Mouse (Mus musculus): ENCODE data around the gene Ltn1.

Ltn1 gene

GRCm38 (mm10) chr16:87432033-87432814 lies at the start of gene Ltn1:
Gene Ltn1, minus strand, starts transcription at chr16:87432612.
- DNase-seq: peak; percentile 99

DNA sequence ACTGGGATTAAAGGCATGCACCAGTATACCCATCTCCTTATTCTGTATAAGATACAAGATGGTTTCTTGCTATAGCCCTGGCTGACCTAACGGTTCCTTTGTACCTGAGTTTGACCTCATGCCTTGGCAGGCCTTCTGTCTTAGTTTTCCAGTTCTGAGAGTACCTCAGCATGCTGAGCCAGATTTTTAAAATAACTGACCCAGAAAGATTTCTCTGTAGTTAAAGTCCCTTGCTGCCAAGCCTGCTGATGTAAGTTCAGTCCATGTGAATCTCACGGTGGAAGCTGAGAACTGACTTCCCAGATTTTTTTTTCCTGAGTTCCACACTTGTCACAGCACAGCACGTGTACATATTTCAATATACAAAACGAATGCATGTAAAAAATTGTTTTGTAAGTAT lies 38.2 kb upstream of the Ltn1 start:
- no peak for DNase-seq

DNA sequence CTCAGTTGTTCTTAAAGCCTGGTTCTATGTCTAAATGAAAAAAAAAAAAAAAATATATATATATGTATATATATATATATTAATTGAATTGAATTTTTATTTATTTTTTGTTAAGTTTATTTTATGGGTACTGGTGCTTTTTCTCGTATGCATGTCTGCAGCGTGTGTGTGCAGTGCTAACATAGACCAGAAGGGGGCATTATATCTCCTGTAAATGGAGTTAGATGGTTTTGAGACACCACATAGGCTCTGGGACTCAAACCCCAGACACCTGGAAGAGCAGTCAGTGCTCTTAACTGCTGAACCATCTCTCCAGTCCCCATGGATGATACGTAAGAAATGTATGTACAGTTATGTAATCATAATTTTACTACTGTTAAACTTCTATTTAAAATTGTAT lies 26.3 kb upstream of the Ltn1 start:
- no peak for DNase-seq

DNA sequence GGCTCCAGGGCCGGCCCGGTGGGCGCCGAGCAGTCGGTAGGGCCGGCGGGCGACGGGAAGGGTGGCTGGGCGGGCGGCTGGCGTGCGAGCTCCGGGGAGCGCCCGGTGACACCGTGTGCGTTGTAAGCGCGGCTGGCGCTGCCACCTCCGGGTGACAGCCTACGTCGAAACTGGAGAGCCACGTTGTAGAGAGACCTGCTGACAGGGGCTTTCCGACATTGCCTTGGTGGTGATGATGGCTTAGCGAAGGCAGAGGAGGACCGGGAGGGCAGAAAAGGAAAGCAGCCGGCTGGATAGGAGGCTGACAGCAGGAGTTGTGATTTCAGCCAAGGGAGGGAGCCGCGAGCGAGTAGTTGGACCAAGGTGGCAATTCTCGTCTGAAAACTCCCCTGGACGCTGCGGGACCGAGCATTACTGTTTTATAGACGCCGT lies 22.8 kb upstream of the Ltn1 start:
- no peak for DNase-seq

- peak; percentile 95 for DNase-seq
Observed at GRCm38 (mm10) chr16:87454419-87455179, 22.2 kb upstream of the Ltn1 start, which contains the start of gene Usp16. Gene Usp16, plus strand, starts transcription at chr16:87454703.

- DNase-seq: no peak
Observed at GRCm38 (mm10) chr16:87453226-87453625, 20.8 kb upstream of the Ltn1 start.

- no peak for DNase-seq
Observed at GRCm38 (mm10) chr16:87445528-87445927, 13.1 kb upstream of the Ltn1 start.

DNA sequence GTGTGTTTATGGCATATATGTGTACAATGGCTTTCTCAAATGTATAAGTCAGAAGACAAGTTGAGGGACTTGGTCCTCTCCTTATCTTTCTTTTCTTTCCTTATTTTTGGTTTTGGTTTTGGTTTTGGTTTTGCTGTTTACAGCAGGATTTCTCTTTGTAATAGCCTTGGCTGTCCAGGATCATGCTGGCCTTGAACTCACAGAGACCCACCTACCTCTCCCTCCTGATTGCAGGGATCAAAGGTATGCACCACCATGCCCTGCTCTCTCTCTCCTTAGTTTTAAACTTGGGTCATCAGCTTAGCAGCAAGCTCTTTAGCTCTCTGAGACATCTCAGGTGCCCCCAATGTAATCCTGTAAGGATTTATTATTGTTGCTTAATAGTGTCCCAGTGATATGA lies 12.7 kb upstream of the Ltn1 start:
- no peak for DNase-seq

DNA sequence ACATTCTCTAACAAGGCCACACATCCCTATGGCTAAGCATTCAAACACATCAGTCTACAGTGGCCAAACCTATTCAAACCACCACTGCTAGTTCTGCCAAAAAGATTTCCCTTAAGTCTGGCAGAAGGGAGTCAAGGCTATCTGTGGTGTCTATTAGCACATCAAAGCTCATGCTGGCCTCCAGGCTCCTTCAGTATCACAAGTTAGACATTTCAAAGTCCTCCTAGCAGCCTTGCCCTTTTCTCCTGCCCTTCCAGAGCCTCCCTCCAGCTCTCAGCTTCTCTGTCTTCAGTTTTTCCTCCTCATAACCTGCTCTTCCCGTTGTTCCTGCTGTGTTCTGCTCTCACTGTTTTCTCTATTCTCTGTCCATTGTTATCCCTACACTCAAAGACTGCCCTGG lies 11.7 kb upstream of the Ltn1 start:
- no peak for DNase-seq

DNA sequence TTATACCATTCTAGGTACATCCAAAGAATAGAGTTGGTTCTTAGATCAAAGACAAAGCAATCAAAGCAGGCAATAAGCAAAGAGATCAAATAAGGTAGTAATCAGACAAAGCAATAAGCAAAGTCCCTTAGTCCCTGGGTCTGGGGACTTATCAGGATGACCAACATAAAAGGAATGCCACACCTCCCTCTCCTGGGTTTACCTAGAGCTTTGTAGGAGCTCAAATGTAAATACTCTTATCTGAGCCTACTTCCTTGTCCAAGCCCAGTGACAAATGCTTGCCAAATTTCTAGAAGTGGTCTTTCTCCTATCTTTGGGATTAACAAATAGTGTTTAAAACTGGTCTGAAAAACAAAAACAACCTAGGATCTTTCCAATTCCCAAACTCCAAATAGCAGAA lies 10.8 kb upstream of the Ltn1 start:
- DNase-seq: no peak

DNA sequence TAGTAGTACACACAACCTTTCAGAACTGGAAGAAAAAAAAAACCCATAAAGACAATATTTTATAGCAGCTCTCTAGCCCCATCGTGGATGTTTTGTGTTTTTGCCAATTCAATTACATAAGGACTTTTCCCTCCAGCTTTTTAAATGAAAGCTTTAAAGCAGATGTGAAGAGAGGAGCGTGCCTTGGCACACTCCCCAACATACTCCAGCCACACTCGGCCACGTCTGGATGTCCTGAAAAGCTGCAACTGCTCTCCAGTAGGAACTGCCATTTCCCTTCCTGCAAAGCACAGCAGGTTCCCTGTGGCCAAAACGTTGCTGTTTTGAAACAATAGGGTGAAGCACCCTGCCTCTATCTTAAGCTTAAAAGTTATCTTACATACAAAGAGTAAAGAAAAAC lies 9.9 kb upstream of the Ltn1 start:
- peak; percentile 40 for DNase-seq

DNA sequence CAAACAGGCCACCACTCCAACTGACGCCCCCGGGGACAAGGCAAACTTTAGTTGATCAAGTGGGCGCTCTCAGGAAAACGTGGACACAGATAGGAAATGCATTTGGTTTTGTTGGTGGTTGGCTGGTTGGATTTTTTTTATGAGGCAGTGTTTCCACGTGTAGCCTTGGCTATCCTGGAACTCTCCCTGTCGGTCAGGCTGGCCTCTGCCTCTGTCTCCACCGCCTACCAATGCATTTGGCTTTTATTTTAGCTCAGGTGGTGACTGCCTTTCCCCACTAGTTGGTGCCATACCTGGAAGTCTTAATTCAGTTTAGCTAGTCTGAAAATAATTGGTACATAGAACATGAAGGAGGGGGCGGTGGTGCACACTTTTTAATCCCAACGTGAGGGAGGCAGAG lies 8.7 kb upstream of the Ltn1 start:
- peak; percentile 26 for DNase-seq

DNA sequence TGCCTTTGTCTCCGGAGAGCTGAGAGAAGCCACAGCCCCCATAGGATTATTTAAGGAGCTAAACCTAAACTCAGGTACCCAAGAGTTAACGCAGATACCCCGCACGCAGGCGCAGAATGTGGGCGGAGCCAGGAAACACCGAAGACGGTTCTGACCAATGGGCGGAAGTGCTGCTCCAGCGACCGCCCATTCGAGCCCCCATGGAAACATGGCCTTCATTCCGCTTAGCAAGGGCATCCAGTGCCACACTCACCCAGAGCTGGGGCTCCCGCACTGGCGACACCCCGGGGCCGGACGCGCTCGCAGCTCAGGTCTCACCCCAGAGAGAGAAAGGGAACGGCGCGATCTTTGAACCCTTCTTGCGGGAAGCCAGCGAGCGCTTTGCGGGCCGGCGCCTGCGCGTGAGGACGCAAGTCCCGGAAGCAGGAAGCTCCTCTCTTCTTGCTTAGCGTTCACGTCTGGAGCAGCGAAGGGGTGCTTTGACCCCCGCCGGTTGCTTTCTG lies 7.8 kb upstream of the Ltn1 start, which contains the start of gene Rwdd2b:
TSS of gene Rwdd2b (minus strand) at position 390 of the 503 bp plus-strand sequence.
- DNase-seq: peak; percentile 96

GRCm38 (mm10) chr16:87438697-87439096 lies 6.3 kb upstream of the Ltn1 start:
- DNase-seq: no peak

DNA sequence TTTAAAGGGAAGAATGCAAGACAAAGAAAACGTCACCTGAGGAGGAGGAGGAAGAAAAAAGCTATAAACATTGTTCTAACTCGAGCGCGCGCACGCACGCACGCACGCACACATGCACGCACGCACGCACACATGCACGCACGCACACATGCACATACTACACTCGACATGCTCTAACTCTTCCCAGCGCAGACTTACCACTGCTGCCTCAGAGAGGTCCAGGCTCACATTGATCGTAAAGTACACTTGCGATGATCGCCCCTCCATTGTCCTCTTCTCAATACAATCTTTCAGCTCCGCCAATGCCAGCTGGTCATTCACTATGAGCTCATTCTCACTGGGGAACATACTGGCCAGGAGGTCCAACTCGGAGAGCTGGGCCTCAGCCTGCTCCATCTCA lies 4.7 kb upstream of the Ltn1 start:
- DNase-seq: no peak

GRCm38 (mm10) chr16:87435411-87436205 lies 3.2 kb upstream of the Ltn1 start:
- DNase-seq: no peak

DNA sequence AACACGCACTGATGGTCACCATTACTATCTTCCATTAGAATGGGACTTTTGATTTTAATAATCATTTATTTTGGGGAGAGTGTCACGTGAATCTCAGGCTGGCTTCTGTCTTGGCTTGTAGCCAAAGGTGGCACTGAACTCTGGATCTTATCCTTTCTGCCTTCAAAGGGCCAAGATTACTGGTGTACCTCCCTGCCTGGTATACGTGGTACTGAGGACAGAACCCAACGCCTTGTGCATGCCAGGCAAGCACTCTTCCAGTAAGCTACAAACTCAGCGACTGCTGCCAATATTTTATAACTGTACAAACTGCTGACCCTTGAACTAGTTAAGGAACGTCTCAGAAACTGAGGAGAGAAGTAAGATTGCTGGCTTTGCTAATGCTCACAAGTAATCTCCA lies 2.5 kb upstream of the Ltn1 start:
- DNase-seq: peak; percentile 35

DNA sequence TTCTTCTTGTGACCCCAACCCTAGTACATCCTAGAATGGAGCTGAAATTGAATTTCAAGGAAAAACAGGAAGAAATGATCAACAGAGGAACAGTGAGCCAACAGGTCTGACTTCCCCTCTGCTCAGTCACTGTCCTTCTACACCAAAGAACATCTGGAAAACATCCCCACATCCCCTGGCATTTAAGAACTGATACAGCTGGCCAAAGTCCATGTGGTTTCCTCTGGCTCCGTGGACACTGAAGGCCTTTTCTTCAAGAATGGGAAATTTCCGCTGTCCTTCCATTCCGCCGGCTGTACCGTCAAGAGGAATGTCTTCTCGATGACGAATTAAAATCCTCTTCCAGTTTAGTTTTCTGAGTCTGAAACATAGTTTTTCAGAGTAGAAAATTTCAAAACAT lies 1.9 kb upstream of the Ltn1 start:
- DNase-seq: no peak

DNA sequence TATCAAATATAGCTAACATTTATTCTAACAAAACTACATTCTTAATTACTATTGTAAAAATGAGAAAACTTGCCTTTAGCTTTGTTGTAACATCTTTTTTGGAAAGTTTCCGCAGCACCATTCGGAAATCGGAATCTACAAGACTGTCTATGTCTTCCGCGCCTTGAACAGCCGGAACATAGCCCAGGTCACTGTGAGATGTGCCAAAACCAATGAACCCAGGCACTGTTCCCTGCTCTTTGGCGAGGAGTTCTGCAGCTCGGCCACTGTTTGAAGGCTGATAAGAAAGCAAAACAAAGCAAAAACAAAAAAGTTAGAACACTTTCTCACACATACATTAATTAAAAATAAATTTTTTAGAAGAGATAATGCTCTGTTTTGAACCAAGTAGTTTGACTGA lies 4.9 kb downstream of the Ltn1 start:
- DNase-seq: no peak

DNA sequence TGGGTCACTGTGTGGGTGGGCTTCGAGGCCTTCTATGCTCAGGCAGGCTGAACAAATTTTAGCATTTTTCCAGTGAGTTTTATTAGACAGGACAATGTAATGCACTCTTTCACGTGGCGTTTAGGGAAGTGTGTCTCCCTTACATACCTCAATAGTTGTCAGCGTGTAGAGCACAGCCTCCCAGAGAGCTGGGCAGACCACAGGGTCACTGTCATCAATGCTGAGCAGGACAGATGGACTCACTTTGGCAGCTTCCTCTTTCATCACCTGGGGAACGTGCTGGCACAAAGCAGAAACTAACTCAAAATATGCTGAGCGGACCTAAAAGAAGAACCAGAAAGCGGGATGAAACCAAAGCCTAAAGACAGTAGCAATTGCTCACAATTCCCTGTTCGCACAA lies 11.8 kb downstream of the Ltn1 start:
- no peak for DNase-seq

GRCm38 (mm10) chr16:87405001-87405400 lies 27.4 kb downstream of the Ltn1 start:
- DNase-seq: peak; percentile 30

DNA sequence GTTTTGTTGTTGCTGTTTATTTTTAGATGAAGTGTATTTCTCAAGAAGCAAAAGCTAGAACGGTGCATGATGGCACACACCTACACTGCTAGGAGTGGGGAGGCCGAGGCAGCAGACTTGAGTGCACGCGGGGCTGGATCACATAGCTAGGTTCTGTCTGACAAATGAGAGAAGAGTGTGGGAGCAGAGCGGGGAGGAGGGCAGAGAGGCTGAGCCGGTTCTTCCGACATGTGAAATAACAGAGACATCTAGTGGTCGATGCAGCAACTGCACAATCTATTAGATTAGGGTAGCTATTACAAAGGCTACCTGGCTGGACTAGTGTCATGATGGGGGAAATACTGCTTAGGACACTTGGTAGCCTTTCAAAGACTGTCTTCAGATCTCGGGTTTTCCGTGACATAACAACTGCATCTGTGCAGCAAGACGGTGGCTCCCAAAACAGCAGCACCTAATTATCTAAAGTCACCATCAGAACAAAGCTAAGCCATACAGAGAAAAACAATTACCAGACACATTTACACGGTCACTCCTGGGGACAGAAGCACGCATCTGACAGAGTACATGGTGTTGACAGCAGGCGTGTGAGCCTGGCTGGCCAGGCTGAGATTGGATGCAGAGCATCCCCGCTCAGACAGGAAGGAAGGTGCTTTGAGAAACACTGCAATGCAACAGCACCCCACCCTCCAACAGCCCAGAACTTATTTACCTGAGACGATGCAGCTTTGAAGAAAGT lies 38.4 kb downstream of the Ltn1 start:
- DNase-seq: peak; percentile 79
